Mouse (Mus musculus) stomach, embryonic 15.5 days (tissue): Measurements from ENCODE around the gene Kpnb1. TPM values are rescaled to one million over a fixed set of nuclear protein-coding genes. Genes with fewer than 3 reads are reported as not detected.
A peak's percentile ranks its signal among the peaks of the same experiment; 100 is the strongest.

Source experiments
- ATAC-seq: fragments of 200-750 bp; cut with Nextera tagmentation; 2 replicates; pipeline ENCODE4 v1.8.0; 2017; ENCODE audit warnings: low read depth, moderate number of reproducible peaks, moderate TSS enrichment; ENCODE audit not compliant: insufficient read depth, low FRiP score
- H3K27ac ChIP-seq: fragments of 300-500 bp; sonication (generic); 2 replicates; pipeline ENCODE4 v1.5.1; 2015; ENCODE audit warnings: mild to moderate bottlenecking, inconsistent platforms
- H3K27me3 ChIP-seq: fragments of 300-500 bp; sonication (generic); replicated peaks from 2 replicates; pipeline ENCODE4 v1.6.1; 2015; ENCODE audit warnings: inconsistent platforms
- H3K36me3 ChIP-seq: fragments of 300-500 bp; sonication (generic); 2 replicates; pipeline ENCODE4 v1.6.1; 2015; ENCODE audit warnings: inconsistent platforms
- H3K4me1 ChIP-seq: fragments of 300-500 bp; sonication (generic); 2 replicates; pipeline ENCODE4 v1.6.1; 2015; ENCODE audit warnings: inconsistent platforms
- H3K4me2 ChIP-seq: fragments of 300-500 bp; sonication (generic); 2 replicates; pipeline ENCODE4 v1.6.1; 2015; ENCODE audit warnings: mild to moderate bottlenecking, inconsistent platforms
- H3K4me3 ChIP-seq: fragments of 300-500 bp; sonication (generic); replicated peaks from 2 replicates; pipeline ENCODE4 v1.5.1; 2015; ENCODE audit warnings: inconsistent platforms
- H3K9ac ChIP-seq: fragments of 300-500 bp; sonication (generic); 2 replicates; pipeline ENCODE4 v1.6.1; 2015; ENCODE audit warnings: inconsistent platforms
- H3K9me3 ChIP-seq: fragments of 300-500 bp; sonication (generic); 2 replicates; pipeline ENCODE4 v1.6.1; 2016; ENCODE audit warnings: inconsistent platforms
- WGBS: fragments of 180-500 bp; shearing (Covaris S2); methylation state at CpG from one replicate; pipeline ENCODE4 v1.1.7; 2015; 5-methylcytosine and 5-hydroxymethylcytosine counted together
- polyA plus RNA-seq: library from polyadenylated mRNA; unstranded; fragments of >200 nt; fragmentation: Nextera tagmentation; extraction: Ambion mirVana; gene quantifications from 2 replicates; pipeline ENCODE4 v1.2.1, GENCODE M21; 2015

Gene Kpnb1
- polyA plus RNA-seq, 1 experiment from 2014 or later: 47.2 TPM

DNA sequence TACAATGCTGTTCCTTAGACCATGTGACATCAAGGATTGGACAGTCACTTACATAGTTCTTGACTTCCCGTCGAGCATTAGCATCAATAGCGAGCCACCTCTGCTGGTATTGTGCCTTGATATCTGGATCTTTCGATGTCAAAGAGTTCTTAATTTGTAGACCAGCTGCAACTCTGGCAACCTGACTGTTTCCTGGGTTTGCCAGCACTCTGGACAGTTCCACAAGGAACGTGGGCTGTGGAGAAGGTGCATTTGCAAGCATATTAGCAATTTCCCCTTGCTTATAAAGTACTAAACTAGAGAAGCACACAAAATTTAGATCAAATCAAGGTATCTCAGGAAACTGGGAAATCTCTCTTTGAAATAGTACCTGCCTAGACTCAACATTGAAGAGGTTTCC is 2.8 kb downstream of the Kpnb1 start:
- no peak overlapping the region for H3K4me3 ChIP-seq
- ATAC-seq: no peak
- H3K27me3 ChIP-seq: no peaks in the 10 kb centered on the region
- no peaks in the 10 kb centered on the region for H3K9me3 ChIP-seq
- H3K27ac ChIP-seq: no peak overlapping the region
- peaks cover 53% of the 10 kb centered on the region for H3K36me3 ChIP-seq
- WGBS: 74% methylated on average over 5 of the region's 5 CpGs
- H3K4me2 ChIP-seq: no peak overlapping the region
- H3K9ac ChIP-seq: no peak overlapping the region
- H3K4me1 ChIP-seq: peaks cover 22% of the 10 kb centered on the region

DNA sequence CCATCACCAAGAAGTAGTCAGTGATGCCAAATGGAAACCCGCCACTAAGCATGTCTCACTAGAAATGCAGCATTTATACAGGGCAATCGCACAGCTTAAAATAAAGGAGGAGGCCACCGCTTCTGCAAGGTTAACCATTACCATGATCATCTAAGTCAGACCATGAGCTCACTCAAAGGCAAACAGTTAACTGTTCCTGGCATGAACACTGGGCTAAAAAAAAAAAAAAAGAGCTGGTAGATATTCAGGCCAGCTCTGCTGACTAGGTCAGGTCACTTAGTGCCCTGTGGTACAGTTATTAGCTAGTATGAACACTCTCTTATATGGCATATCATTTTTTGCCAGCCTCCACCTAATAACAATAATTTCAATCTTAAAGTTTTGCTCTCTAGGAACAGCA is 5.2 kb downstream of the Kpnb1 start:
- Histone ChIP-seq H3K36me3 (peaks cover 66% of the 10 kb centered on the region), H3K27me3 (no peaks in the 10 kb centered on the region), H3K9ac (no peak overlapping the region), H3K4me2 (no peak overlapping the region), H3K27ac (no peak overlapping the region), H3K9me3 (no peaks in the 10 kb centered on the region), H3K4me3 (no peak overlapping the region), H3K4me1 (peaks cover 19% of the 10 kb centered on the region)
- ATAC-seq: no peak
- WGBS: 82% methylated on average over 3 of the region's 3 CpGs

GRCm38 (mm10) chr11:97181061-97181460 is 6.6 kb downstream of the Kpnb1 start:
- 79% methylated on average over 5 of the region's 5 CpGs for WGBS
- no peak overlapping the region for H3K4me2 ChIP-seq
- no peaks in the 10 kb centered on the region for H3K27me3 ChIP-seq
- H3K27ac ChIP-seq: no peak overlapping the region
- H3K4me1 ChIP-seq: peaks cover 18% of the 10 kb centered on the region
- no peak overlapping the region for H3K4me3 ChIP-seq
- H3K9me3 ChIP-seq: no peaks in the 10 kb centered on the region
- peaks cover 70% of the 10 kb centered on the region for H3K36me3 ChIP-seq
- H3K9ac ChIP-seq: no peak overlapping the region
- ATAC-seq: no peak

- no peak overlapping the region for H3K9ac ChIP-seq
- no peaks in the 10 kb centered on the region for H3K27me3 ChIP-seq
- no peak overlapping the region for H3K27ac ChIP-seq
- 0 out of 2 replicates have a peak, but pooled peaks cover 5% of the 10 kb centered on the region for H3K4me1 ChIP-seq
- no peak overlapping the region for H3K4me3 ChIP-seq
- H3K9me3 ChIP-seq: no peaks in the 10 kb centered on the region
- no peak for ATAC-seq
- H3K4me2 ChIP-seq: no peak overlapping the region
- 96% methylated on average over 2 of the region's 2 CpGs for WGBS
- peaks cover 78% of the 10 kb centered on the region for H3K36me3 ChIP-seq
Measured at GRCm38 (mm10) chr11:97178198-97178597, 9.5 kb downstream of the Kpnb1 start.

GRCm38 (mm10) chr11:97176851-97177250 is 10.8 kb downstream of the Kpnb1 start:
- Histone ChIP-seq H3K9me3 (no peaks in the 10 kb centered on the region), H3K9ac (no peak overlapping the region), H3K27ac (no peak overlapping the region), H3K4me1 (no peaks in the 10 kb centered on the region), H3K27me3 (no peaks in the 10 kb centered on the region), H3K4me3 (no peak overlapping the region), H3K36me3 (peaks cover 75% of the 10 kb centered on the region), H3K4me2 (no peak overlapping the region)
- no peak for ATAC-seq
- 45% methylated on average over 3 of the region's 3 CpGs for WGBS

- Histone ChIP-seq H3K27me3 (no peaks in the 10 kb centered on the region), H3K9ac (no peak overlapping the region), H3K9me3 (no peaks in the 10 kb centered on the region), H3K36me3 (peaks cover 75% of the 10 kb centered on the region), H3K27ac (no peak overlapping the region), H3K4me1 (no peaks in the 10 kb centered on the region), H3K4me2 (no peak overlapping the region), H3K4me3 (no peak overlapping the region)
- no peak for ATAC-seq
- 89% methylated on average over 7 of the region's 7 CpGs for WGBS
Measured at GRCm38 (mm10) chr11:97175499-97175898, 12.2 kb downstream of the Kpnb1 start.

DNA sequence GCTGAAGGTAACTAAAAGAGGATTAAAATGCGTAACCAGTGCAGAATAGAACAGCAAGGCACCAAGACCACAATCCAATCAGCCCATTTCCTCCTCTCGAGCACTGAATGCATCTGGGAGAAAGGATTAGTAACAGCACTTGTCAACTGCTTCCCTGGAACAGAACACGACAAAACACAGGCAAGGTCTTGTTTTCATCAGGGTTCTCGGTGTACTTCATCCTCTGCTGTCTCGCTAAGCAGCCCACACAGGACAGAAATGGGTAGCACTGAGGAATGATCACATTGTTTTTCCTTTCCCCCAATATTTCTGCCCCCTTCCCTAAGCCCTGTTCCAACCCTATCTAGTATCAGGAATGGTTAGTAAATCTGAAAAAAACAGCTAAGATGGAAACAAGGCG is 27.3 kb downstream of the Kpnb1 start:
- 70% methylated on average over 6 of the region's 6 CpGs for WGBS
- no peak overlapping the region for H3K9ac ChIP-seq
- no peak overlapping the region for H3K4me3 ChIP-seq
- H3K4me2 ChIP-seq: no peak overlapping the region
- no peaks in the 10 kb centered on the region for H3K9me3 ChIP-seq
- H3K27ac ChIP-seq: no peak overlapping the region; the same call in 1 of the 2 replicates
- no peak for ATAC-seq
- H3K27me3 ChIP-seq: no peaks in the 10 kb centered on the region
- H3K4me1 ChIP-seq: no peaks in the 10 kb centered on the region
- peaks cover 69% of the 10 kb centered on the region for H3K36me3 ChIP-seq

GRCm38 (mm10) chr11:97156999-97157398 is 30.7 kb downstream of the Kpnb1 start:
- Histone ChIP-seq H3K27me3 (no peaks in the 10 kb centered on the region), H3K9me3 (no peaks in the 10 kb centered on the region), H3K4me3 (no peak overlapping the region), H3K4me2 (no peak overlapping the region), H3K9ac (no peak overlapping the region), H3K27ac (no peak overlapping the region), H3K36me3 (peaks cover 39% of the 10 kb centered on the region), H3K4me1 (peaks cover 10% of the 10 kb centered on the region)
- 82% methylated on average over 7 of the region's 7 CpGs for WGBS
- ATAC-seq: no peak

- H3K27ac ChIP-seq: no peak overlapping the region
- H3K9ac ChIP-seq: no peak overlapping the region
- H3K4me3 ChIP-seq: peak overlapping the region; percentile 75; the same call in 1 of the 2 replicates
- no peaks in the 10 kb centered on the region for H3K27me3 ChIP-seq
- 33% methylated on average over 10 of the region's 10 CpGs for WGBS
- peaks cover 29% of the 10 kb centered on the region for H3K4me1 ChIP-seq
- 0 out of 2 replicates have a peak, but pooled peaks cover 8% of the 10 kb centered on the region for H3K36me3 ChIP-seq
- ATAC-seq: no peak
- peak overlapping the region; percentile 93; the same call in 1 of the 2 replicates for H3K4me2 ChIP-seq
- H3K9me3 ChIP-seq: no peaks in the 10 kb centered on the region
Measured at GRCm38 (mm10) chr11:97152662-97153287, 34.9 kb downstream of the Kpnb1 start.

GRCm38 (mm10) chr11:97152023-97152426 is 35.7 kb downstream of the Kpnb1 start:
- Histone ChIP-seq H3K4me2 (peak overlapping the region; percentile 93), H3K9me3 (no peaks in the 10 kb centered on the region), H3K4me1 (peaks cover 29% of the 10 kb centered on the region), H3K27me3 (no peaks in the 10 kb centered on the region), H3K36me3 (0 out of 2 replicates have a peak, but pooled peaks cover under 1% of the 10 kb centered on the region), H3K4me3 (peak overlapping the region; percentile 75), H3K9ac (no peak overlapping the region), H3K27ac (no peak overlapping the region)
- WGBS: 2% methylated on average over 11 of the region's 11 CpGs
- no peak for ATAC-seq

DNA sequence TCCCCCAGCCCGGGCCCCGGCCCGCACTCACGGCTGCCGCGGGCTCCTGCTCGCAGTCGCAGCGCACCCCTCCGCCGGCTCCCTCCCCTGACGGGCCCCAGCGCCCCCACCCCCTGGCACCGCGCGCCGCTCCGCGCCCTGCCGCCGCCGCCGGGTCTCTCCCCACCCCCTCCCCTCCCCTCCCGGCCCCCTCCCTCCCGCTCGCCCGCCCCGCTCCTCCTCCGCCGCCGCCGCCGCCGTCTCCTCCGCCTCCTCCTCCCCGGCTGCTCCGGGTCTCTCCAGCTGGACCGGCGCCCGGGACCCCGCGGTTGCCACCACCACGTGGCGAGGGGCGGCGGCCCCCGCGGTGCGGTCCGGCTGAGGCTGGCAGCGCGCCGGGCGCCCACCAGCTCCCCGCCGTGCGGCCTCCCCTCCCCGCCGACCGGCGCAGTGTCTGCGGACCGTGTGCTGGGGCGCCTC is 36.3 kb downstream of the Kpnb1 start, which contains the start of gene Tbkbp1:
TSS of gene Tbkbp1 (minus strand) at position 153 of the 459 bp plus-strand sequence.
- Histone ChIP-seq H3K27ac (peak within 1 kb of the TSS; percentile 78), H3K36me3 (no peaks in the 10 kb centered on the region), H3K4me1 (peaks cover 32% of the 10 kb centered on the region), H3K4me2 (peak within 1 kb of the TSS; percentile 93), H3K9ac (peak within 1 kb of the TSS; percentile 51), H3K27me3 (no peaks in the 10 kb centered on the region), H3K9me3 (no peaks in the 10 kb centered on the region), H3K4me3 (peak within 1 kb of the TSS; percentile 75)
- WGBS: under 1% methylated on average over 36 of the region's 64 CpGs
- ATAC-seq: no peak

- peak; percentile 56 for ATAC-seq
- peak overlapping the region; percentile 51 for H3K9ac ChIP-seq
- H3K4me2 ChIP-seq: peak overlapping the region; percentile 93
- H3K4me3 ChIP-seq: peak overlapping the region; percentile 75
- H3K27me3 ChIP-seq: no peaks in the 10 kb centered on the region
- no peaks in the 10 kb centered on the region for H3K9me3 ChIP-seq
- H3K27ac ChIP-seq: peak overlapping the region; percentile 78
- under 1% methylated on average over 80 of the region's 102 CpGs for WGBS
- H3K4me1 ChIP-seq: peaks cover 38% of the 10 kb centered on the region
- 0 out of 2 replicates have a peak, but pooled peaks cover 2% of the 10 kb centered on the region for H3K36me3 ChIP-seq
Measured at GRCm38 (mm10) chr11:97150411-97151330, 37.0 kb downstream of the Kpnb1 start.
